Mouse (Mus musculus) adrenal gland, adult (tissue): ENCODE measurements at regions not wholly inside any gene's neighbourhood (a gene's known extent, or its start where the extent isn't known, plus 50 kb on each side); places are given as distances from the start of the nearest gene placed in this dataset.

Source experiments
- DNase-seq, 2 experiments: peaks; one replicate each; pipeline ENCODE4 v3.0.0; 2022 to 2023; ENCODE audit warnings: low spot score in 1 of 2; ENCODE audit not compliant: inconsistent age in 2 of 2

- no peak for DNase-seq
These were observed 396.6 kb upstream of the Fbxo33 start for GRCm38 (mm10) chr12:59616075-59616474.

DNA sequence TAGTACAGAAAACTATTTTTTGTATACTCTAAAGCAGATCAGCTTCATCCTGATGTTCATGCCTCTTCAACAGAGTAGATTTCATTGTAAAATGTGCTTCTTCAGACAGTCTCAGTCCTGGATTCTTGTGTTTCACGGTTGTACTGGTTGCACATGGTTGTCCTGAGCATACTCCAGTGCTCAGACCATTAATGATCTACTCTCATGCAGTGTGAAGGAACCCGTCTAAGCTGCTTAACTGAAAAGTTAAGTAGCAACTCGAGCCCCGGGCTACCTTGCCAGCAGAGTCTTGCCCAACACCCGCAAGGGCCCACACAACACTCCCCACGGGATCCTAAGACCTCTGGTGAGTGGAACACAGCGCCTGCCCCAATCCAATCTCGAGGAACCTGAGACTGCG is 380.3 kb upstream of the Fbxo33 start:
- DNase-seq = no peak

DNA sequence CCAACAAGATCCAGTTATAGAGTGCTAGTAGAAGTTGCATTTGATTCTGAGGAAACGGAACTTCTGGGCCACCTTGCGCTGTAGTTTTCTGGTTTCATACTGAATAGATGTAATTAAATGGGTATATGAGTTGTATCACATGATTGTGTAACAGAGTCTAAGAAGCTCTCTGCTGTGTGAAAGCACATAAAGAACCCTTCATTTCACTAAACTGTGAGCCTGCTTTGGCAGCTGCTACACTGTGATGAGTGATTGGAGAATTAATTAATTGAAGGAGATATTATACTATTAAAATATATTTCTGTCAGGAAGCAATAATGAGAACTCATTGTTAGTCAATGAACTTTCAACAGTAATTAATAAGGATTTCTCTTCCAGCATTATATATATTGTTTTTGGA is 369.8 kb upstream of the Fbxo33 start:
- DNase-seq = no peak

GRCm38 (mm10) chr12:59582587-59582986 is 363.1 kb upstream of the Fbxo33 start:
- no peak for DNase-seq

- no peak for DNase-seq
These were observed 360.2 kb upstream of the Fbxo33 start for GRCm38 (mm10) chr12:59579694-59580093.

- no peak for DNase-seq
These were observed 344.4 kb upstream of the Fbxo33 start for GRCm38 (mm10) chr12:59563960-59564359.

DNA sequence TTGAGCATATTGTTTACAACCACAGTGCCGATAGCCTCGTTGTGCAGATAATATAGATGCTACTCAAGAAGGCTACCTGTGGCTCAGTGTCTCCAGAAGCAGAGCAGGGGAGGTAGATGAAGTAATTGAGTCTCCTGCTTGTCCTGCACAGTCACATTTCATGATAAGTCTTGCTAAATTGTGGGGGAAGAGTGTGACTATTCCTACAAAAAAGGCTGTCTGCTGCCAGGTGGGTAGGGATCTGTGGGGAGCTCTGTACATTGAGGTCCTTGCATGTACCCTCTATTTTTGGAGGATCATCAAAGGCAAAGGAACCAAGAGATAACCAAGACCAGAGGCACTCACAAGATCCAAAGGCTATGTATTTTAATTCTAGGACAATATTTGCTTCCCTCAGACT is 320.3 kb upstream of the Fbxo33 start:
- no peak for DNase-seq

GRCm38 (mm10) chr12:59530521-59530920 is 311.0 kb upstream of the Fbxo33 start:
- no peak for DNase-seq

GRCm38 (mm10) chr12:59523368-59523767 is 303.8 kb upstream of the Fbxo33 start:
- no peak for DNase-seq

DNA sequence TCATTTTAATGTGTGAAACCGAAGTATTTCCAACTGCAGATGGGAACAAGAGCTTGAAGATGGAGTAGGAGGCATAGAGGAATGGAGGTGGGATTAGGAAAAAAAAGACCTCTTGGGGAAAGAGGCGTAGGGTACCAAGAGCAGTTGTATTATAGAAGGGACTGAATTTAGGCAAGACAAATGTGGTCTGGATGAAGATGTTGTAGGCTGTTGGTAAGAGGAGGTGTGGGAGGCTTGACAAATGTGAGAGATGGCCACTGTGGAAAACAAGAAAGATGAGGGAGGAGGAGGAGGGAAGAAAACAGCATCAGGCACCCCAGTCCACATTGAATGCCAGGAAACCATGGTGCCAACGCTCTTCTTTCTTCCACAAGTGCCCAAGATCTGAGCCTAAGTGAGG is 302.4 kb upstream of the Fbxo33 start:
- no peak for DNase-seq

DNA sequence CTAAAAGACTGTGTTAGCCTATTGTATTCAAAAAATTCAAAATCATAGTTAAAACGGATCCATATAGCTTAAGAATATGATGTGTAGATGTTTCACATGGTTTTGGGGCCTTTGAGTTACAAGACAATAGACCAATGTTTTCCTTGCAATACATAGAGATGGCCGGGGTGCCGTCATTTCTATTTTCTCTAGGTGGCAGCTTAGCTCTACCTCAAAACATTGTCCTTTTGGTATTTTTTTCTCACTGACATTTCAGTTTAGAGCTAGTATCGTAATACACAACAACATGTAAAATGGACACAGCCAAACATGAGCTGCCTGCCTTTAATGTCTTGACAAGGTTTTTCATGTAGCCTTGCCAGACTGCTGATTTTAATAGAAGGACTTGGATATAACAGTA is 290.3 kb upstream of the Fbxo33 start:
- peak; percentile 8 to 52 for DNase-seq

DNA sequence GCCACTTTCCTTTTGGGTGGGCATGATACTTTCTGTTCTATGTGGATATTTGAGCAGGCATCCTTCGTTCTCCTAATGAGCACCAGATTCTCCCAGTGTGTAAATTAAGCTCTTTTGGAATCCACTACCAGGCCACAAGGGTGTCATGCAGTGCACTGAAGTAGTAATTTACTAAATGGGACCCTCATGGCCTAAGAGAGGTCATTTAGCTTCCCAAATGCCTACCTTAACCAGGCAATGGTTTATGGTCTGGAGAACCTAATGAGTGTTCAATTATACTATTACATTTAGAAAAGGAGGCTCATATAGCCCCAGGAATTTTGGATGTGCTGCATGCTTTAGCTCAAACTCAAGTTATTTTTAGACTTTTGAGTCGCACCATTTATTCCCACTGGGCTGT is 289.6 kb upstream of the Fbxo33 start:
- DNase-seq = no peak

DNA sequence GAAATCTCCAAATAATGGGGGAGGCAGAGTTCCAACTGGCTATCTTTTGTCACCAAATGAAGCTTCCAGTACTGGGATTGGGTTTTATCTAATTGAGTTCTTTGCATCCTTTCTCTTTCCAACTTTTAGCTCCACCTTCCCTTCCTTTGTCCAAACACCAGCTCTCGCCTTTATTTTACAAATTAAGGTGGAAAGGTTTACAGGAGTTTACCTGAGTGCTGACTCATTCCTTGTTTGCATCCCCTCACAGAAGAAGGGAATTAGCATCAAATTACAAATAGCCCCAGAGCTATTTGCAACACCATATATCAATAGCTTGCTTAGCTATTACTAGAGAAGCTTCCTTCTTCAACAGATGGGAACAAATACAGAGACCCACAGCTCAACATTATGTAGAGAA is 287.9 kb upstream of the Fbxo33 start:
- no peak for DNase-seq

DNA sequence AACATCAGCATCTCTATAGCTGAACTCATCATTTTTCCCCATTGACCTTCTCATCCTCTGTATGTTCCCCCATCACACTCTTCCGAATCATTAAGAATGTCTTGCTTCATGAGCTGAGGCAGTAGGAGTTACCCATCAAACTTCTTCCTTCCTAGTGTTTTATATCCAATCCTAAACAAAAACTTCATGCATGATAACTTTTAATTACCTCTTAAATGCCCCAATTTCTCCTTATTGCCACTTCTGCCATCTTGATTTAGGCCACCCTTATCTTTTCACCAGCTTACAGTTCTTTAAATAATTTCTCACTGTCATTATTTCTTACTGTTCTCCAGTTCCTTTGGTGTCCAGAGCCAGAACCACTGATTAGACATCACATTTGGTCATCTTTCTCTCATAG is 277.9 kb upstream of the Fbxo33 start:
- DNase-seq = no peak

DNA sequence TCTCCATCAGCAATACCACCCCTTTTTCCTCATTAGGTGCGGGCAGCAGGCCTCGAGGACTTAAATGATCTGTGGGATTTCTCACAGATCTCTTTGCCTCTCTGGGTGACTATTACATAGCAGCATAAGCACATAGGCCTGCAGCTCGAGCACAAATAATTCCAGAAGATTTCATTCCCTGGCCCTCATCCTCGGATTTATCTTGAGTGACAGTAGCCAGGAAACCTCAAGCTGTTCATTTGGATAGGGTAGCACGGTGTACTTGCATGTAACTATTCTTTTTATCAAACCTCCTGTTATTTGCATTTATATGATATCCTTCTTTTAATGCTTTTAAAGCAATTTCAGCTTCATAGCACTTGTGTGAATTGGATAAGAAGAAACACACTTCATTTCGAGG is 268.5 kb upstream of the Fbxo33 start:
- DNase-seq = no peak

GRCm38 (mm10) chr12:59487507-59487906 is 268.0 kb upstream of the Fbxo33 start:
- no peak for DNase-seq

GRCm38 (mm10) chr12:59460997-59461961 is 241.8 kb upstream of the Fbxo33 start:
- no peak for DNase-seq

- no peak for DNase-seq
These were observed 236.8 kb upstream of the Fbxo33 start for GRCm38 (mm10) chr12:59456175-59456851.

- no peak for DNase-seq
These were observed 195.5 kb upstream of the Fbxo33 start for GRCm38 (mm10) chr12:59415051-59415450.

- DNase-seq = no peak
These were observed 192.0 kb upstream of the Fbxo33 start for GRCm38 (mm10) chr12:59411491-59411890.

DNA sequence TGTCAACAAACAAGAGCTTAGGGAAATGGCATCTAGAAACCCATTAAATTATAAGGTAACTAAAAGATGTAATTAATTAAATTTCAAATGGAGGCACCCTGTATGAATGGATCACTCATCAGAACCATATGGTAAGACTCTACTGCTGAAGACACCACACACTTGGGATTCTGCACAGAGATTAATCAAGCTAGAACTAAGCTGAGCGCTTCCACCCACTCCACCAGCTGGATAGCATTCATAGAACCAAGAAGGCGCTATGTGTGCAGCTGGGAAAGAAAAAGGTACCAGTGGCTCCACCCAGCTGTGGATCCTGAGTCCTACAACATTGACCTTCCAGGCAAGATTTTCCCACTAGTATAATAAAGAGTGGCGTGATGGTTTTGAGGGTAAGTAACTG is 171.6 kb upstream of the Fbxo33 start:
- DNase-seq = no peak

DNA sequence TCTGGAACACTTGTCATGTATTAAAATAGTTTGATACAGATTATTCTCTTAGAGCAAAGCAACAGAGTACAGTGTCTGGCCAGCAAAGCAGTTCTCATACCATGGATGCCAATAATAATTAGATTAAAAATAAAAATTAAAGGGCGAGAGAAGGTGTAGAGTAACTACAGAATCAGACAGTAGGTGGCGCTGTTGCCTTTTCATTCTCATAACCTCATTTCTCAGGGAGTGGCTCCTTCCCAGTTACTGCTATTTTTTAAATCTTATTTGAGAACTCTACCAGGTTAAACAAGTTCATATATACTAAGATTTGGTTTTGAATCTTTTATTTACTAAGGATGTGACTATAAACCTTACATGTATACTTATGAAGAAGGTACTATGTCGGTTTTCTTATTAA is 163.3 kb upstream of the Fbxo33 start:
- peak; percentile 9 to 67 for DNase-seq
